Mouse (Mus musculus) stomach, postnatal 0 days (tissue): ENCODE data around the gene Snrnp70.

Experiments used
- CTCF ChIP-seq: IDR thresholded peaks from 2 replicates; pipeline ENCODE4 v1.5.1; 2016; ENCODE audit warnings: antibody characterized with exemption, low read depth, mild to moderate bottlenecking, moderate library complexity
- EP300 ChIP-seq: optimal IDR thresholded peaks from 2 replicates; pipeline ENCODE3; 2016; ENCODE audit warnings: antibody characterized with exemption

- TF ChIP-seq EP300 = no peak
- TF ChIP-seq CTCF = no peak
Measured at GRCm38 (mm10) chr7:45436444-45436843, 40.9 kb upstream of the Snrnp70 start.
